Mouse (Mus musculus) cortical plate, adult 2 months (tissue): ENCODE measurements around the gene Gm9903.

Experiments used
- CTCF ChIP-seq: fragments of 200-500 bp; IDR thresholded peaks from 2 replicates; pipeline ENCODE4 v1.5.1; 2011; ENCODE audit warnings: mild to moderate bottlenecking, control low read depth, low read length; ENCODE audit not compliant: insufficient read depth; ENCODE audit errors: extremely low read depth
- POLR2A ChIP-seq: fragments of 200-500 bp; IDR thresholded peaks from 2 replicates; pipeline ENCODE4 v1.6.1; 2011; ENCODE audit warnings: mild to moderate bottlenecking, low read length, control low read depth; ENCODE audit not compliant: insufficient read depth; ENCODE audit errors: extremely low read depth

DNA sequence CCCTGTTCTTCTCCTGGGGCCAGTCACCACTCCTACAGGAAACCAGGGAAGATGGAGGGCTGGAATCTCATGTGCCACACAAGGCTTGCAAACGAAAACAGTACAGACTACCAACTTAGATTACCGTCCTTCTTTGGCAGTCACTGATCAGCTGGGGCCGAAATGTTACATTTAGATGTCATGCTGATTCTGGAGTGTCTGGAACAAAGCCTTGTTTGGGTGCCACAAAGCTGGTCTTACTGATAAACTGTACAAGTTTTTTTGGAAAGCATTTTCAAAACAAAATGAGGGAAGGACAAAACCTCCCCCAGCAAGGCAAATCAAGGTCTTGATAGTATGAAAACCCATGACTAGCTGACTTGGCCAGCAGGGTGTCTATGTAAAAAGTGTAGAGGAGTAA is 6.0 kb upstream of the Gm9903 start:
- TF ChIP-seq CTCF (no peak), POLR2A (no peak)
